Mouse (Mus musculus) thymus, adult 18-20 months (tissue): ENCODE results near the gene Hsd17b6.
"Not testable (repeated sequence)": the region's sequence is repeated elsewhere in the genome, so short reads cannot be mapped to it uniquely, and the experiment has no call there.

Experiments
- DNase-seq, 2 experiments: peaks; one replicate each; pipeline ENCODE4 v3.0.0; 2022; ENCODE audit warnings: mixed read lengths in 2 of 2

Hsd17b6 gene

GRCm38 (mm10) chr10:128007446-128007845, at the start of gene Hsd17b6:
Gene Hsd17b6 (minus strand): TSS chr10:128007611.
- DNase-seq = no peak

GRCm38 (mm10) chr10:128053001-128053400, 45.6 kb upstream of the Hsd17b6 start:
- no peak for DNase-seq

GRCm38 (mm10) chr10:128052136-128052535, 44.7 kb upstream of the Hsd17b6 start:
- not testable (repeated sequence) for DNase-seq

GRCm38 (mm10) chr10:128051589-128051988, 44.2 kb upstream of the Hsd17b6 start:
- DNase-seq = no peak

- DNase-seq = no peak
Observed at GRCm38 (mm10) chr10:128050355-128050754, 42.9 kb upstream of the Hsd17b6 start.

- DNase-seq = no peak
Observed at GRCm38 (mm10) chr10:128049741-128050140, 42.3 kb upstream of the Hsd17b6 start.

- DNase-seq = no peak
Observed at GRCm38 (mm10) chr10:128048157-128048556, 40.7 kb upstream of the Hsd17b6 start.

- DNase-seq = no peak
Observed at GRCm38 (mm10) chr10:128043041-128043835, 35.8 kb upstream of the Hsd17b6 start.

- DNase-seq = no peak
Observed at GRCm38 (mm10) chr10:128042466-128042865, 35.1 kb upstream of the Hsd17b6 start.

- DNase-seq = no peak
Observed at GRCm38 (mm10) chr10:128041636-128042035, 34.2 kb upstream of the Hsd17b6 start.

- no peak for DNase-seq
Observed at GRCm38 (mm10) chr10:128040293-128040692, 32.9 kb upstream of the Hsd17b6 start.

- no peak for DNase-seq
Observed at GRCm38 (mm10) chr10:128039858-128040257, 32.4 kb upstream of the Hsd17b6 start.

GRCm38 (mm10) chr10:128039167-128039566, 31.8 kb upstream of the Hsd17b6 start:
- DNase-seq = peak in 1 of 2 experiments; percentile 42

GRCm38 (mm10) chr10:128037921-128038320, 30.5 kb upstream of the Hsd17b6 start:
- DNase-seq = no peak

- no peak for DNase-seq
Observed at GRCm38 (mm10) chr10:128036746-128037425, 29.5 kb upstream of the Hsd17b6 start.

GRCm38 (mm10) chr10:128030860-128031259, 23.4 kb upstream of the Hsd17b6 start:
- no peak for DNase-seq

GRCm38 (mm10) chr10:128029931-128030330, 22.5 kb upstream of the Hsd17b6 start:
- DNase-seq = no peak

- DNase-seq = no peak
Observed at GRCm38 (mm10) chr10:128023496-128023895, 16.1 kb upstream of the Hsd17b6 start.

GRCm38 (mm10) chr10:128022196-128022595, 14.8 kb upstream of the Hsd17b6 start:
- DNase-seq = no peak

GRCm38 (mm10) chr10:128015068-128015934, 7.9 kb upstream of the Hsd17b6 start, which contains the start of gene Prim1:
Gene Prim1 (plus strand): TSS chr10:128015168.
- peak; percentile 71 to 79 for DNase-seq

GRCm38 (mm10) chr10:128009735-128010134, 2.3 kb upstream of the Hsd17b6 start:
- no peak for DNase-seq

- DNase-seq = peak; percentile 46 to 56
Observed at GRCm38 (mm10) chr10:128008207-128008889, 937 bp upstream of the Hsd17b6 start.
